Mouse (Mus musculus): ENCODE data around the gene Parpbp. TPM values are rescaled to one million over a fixed set of nuclear protein-coding genes. Genes with fewer than 3 reads are reported as not detected.

Parpbp gene
- polyA plus RNA-seq (2014; fragmentation: Nextera tagmentation; extraction: Ambion mirVana) = 13.9 and 15.9 TPM in 2 replicates

DNA sequence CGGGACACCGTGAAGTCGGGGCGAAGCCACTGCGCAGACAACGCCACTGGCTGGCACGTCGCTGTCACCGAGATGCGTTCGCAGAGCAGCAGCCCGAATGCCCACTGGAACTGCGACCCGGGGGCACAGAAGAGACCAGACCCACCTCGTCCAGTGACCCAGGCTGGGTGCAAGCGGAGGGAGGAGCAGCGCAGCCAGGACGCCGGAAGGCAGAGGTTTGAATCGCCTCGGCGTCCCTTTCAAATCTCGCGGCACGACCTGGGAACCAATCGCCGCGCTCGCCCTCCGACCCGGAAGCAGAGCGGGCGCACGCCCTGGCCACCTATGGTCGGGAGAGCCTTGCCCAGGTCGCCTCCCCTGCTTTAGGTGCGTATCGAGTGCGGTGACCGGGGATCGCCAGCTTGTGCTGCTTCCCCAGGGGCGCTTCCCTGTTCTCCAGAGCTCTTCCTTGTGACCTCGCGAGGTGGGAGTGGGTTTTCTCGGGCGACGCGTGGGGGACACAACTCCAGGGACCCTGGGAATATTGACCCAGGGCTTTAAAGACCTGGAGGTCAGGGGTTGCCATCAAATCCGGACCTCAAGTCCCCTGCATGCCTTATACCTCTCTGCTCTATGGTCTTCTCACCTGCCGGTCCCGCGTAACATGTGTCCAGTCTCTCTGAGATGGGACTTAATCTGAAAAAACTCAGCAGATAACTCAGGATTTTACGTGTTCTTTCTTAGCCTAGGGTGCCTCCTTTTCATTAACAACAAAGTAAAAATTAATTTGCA is at the start of gene Parpbp, which contains the start of gene Nup37:
Gene Parpbp, minus strand, starts transcription at position 235 of the 771 bp plus-strand sequence.
Gene Nup37, plus strand, starts transcription at position 286 of the 771 bp plus-strand sequence.
- peak within 1 kb of the TSS; percentile 82 for H3K9ac ChIP-seq (ENCODE audit: low read length)
- no peak within 1 kb of the TSS for H3K27ac ChIP-seq (ENCODE audit: low read depth, low read length)
- no peaks in the 10 kb centered on the region for H3K9me3 ChIP-seq (ENCODE audit: control insufficient read depth, low read length)
- no peaks in the 10 kb centered on the region for H3K27me3 ChIP-seq (ENCODE audit: control insufficient read depth, insufficient read depth, low read length)
- peak; percentile 98 for ATAC-seq (ENCODE audit: low FRiP score)
- peaks cover 11% of the 10 kb centered on the region for H3K4me1 ChIP-seq (ENCODE audit: control insufficient read depth, insufficient read depth, low read length)
- no peaks in the 10 kb centered on the region for H3K36me3 ChIP-seq (ENCODE audit: control insufficient read depth, insufficient read depth, low read length)
- DNase-seq (ENCODE audit: low spot score, missing footprints) = peak; percentile 98
- peak within 1 kb of the TSS; percentile 86 for H3K4me3 ChIP-seq (ENCODE audit: low read depth, low read length)
- H3K4me2 ChIP-seq = peak within 1 kb of the TSS; percentile 58
- under 1% methylated on average over 52 of the region's 53 CpGs for WGBS

DNA sequence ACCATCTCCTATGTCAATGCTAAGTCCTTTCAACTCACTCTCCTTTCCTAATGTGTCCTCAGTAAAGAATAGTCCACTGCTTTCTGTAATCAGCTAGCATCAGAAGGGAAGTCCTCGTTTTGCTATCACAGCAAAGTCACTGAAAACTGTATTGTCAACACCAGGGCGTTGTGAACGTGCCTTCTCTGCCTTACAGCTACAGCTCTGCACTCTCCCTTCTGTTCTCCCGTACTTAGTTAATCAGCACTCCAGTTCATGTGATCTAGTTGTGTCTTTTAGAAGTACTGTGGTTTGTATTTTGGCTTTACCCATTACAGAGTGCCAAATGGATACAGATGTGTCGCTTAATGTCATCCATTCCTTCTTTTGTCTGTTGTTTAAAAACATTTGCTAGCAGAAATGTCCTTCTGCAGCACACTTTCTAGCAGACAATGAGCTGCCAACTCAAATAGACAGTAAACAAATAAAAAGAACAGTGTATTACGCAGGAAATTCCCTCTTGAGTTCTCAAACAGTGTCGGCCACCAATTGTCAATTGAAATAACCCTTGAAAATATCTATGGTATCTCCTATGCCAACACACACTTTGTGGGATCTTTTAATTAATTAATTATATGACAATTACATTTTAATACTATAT is 20.8 kb upstream of the Parpbp start:
- H3K27ac ChIP-seq (ENCODE audit: low read depth, low read length) = no peak overlapping the region
- ATAC-seq (ENCODE audit: low FRiP score) (no peak), DNase-seq (ENCODE audit: low spot score, missing footprints) (no peak)
- no peak overlapping the region for H3K4me2 ChIP-seq
- H3K4me1 ChIP-seq (ENCODE audit: control insufficient read depth, insufficient read depth, low read length) = no peaks in the 10 kb centered on the region
- no peaks in the 10 kb centered on the region; the same call in 1 of the 2 replicates for H3K9me3 ChIP-seq (ENCODE audit: control insufficient read depth, low read length)
- no peak overlapping the region for H3K9ac ChIP-seq (ENCODE audit: low read length)
- peaks cover 2% of the 10 kb centered on the region; the same call in 1 of the 2 replicates for H3K36me3 ChIP-seq (ENCODE audit: control insufficient read depth, insufficient read depth, low read length)
- H3K4me3 ChIP-seq (ENCODE audit: low read depth, low read length) = no peak overlapping the region
- 86% methylated on average over 7 of the region's 7 CpGs for WGBS
- no peaks in the 10 kb centered on the region for H3K27me3 ChIP-seq (ENCODE audit: control insufficient read depth, insufficient read depth, low read length)

DNA sequence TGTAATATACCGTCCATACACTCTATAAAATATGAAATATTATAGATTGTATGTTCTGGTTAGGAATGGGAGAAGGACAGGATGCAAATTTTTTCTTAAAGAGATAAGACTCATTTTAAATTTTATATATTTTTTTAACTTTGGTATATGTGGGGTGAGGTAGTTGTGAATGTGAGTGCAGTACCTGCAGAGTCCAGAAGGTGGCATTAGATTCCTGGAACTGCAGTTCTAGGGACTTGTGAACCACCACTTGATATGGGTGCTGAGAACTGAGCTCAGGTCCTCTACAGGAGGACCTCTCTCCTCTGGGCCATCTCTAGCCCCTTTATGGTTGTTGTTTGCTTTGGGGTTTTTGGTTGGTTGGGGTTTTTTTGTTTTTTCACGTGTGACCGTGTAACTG is 19.4 kb upstream of the Parpbp start:
- Histone ChIP-seq H3K27ac (ENCODE audit: low read depth, low read length) (no peak overlapping the region), H3K9me3 (ENCODE audit: control insufficient read depth, low read length) (no peaks in the 10 kb centered on the region; the same call in 1 of the 2 replicates), H3K4me2 (no peak overlapping the region), H3K9ac (ENCODE audit: low read length) (no peak overlapping the region), H3K4me3 (ENCODE audit: low read depth, low read length) (no peak overlapping the region), H3K36me3 (ENCODE audit: control insufficient read depth, insufficient read depth, low read length) (peaks cover 7% of the 10 kb centered on the region), H3K4me1 (ENCODE audit: control insufficient read depth, insufficient read depth, low read length) (no peaks in the 10 kb centered on the region), H3K27me3 (ENCODE audit: control insufficient read depth, insufficient read depth, low read length) (no peaks in the 10 kb centered on the region)
- 95% methylated on average over 3 of the region's 3 CpGs for WGBS
- no peak for DNase-seq (ENCODE audit: low spot score, missing footprints)
- ATAC-seq (ENCODE audit: low FRiP score) = no peak

DNA sequence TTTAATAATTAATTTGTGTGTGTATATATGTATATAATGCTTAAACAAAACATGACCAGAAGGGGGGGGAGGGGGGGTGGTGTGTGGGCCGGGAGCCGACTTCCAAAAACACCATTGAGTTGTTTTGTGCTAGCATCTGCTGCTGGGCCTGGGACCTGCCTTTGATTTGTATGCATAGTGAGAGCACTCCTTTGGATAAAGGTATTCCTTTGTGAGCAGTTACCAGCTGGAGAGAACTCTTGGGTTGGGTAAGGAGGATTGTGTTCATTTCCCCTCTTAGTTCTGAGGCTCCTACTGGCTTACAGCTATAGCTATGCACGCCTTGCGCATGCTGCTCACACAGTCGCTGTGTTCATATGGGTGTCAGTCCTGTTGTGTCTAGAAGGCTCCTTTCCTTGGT is 15.9 kb upstream of the Parpbp start:
- no peak overlapping the region for H3K9ac ChIP-seq (ENCODE audit: low read length)
- H3K4me2 ChIP-seq = no peak overlapping the region
- DNase-seq (ENCODE audit: low spot score, missing footprints) (no peak), ATAC-seq (ENCODE audit: low FRiP score) (no peak)
- peaks cover 11% of the 10 kb centered on the region for H3K36me3 ChIP-seq (ENCODE audit: control insufficient read depth, insufficient read depth, low read length)
- no peaks in the 10 kb centered on the region for H3K27me3 ChIP-seq (ENCODE audit: control insufficient read depth, insufficient read depth, low read length)
- no peak overlapping the region for H3K4me3 ChIP-seq (ENCODE audit: low read depth, low read length)
- WGBS = 94% methylated on average over 5 of the region's 5 CpGs
- no peaks in the 10 kb centered on the region for H3K4me1 ChIP-seq (ENCODE audit: control insufficient read depth, insufficient read depth, low read length)
- H3K27ac ChIP-seq (ENCODE audit: low read depth, low read length) = no peak overlapping the region
- no peaks in the 10 kb centered on the region; the same call in 1 of the 2 replicates for H3K9me3 ChIP-seq (ENCODE audit: control insufficient read depth, low read length)

DNA sequence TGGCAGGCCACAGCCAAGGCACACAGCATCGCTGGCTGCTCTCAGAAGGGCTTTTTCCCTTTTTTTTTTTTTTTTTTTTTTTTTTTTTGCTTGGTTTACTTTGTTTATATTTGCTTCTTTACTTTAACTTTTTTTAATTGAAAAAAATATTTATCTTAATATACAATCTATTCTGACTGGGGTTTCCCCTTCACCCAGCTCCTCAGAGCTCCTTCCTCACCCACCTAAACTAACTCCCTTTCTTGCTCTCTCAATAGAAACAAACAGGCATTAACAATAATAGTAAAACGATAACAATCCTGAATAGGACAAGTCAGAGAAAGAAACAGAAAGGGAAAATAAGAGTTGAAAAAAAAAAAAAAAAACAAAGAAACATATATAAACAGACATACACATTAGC is 15.4 kb upstream of the Parpbp start:
- 92% methylated on average over 2 of the region's 2 CpGs for WGBS
- no peaks in the 10 kb centered on the region; the same call in 1 of the 2 replicates for H3K9me3 ChIP-seq (ENCODE audit: control insufficient read depth, low read length)
- H3K27me3 ChIP-seq (ENCODE audit: control insufficient read depth, insufficient read depth, low read length) = no peaks in the 10 kb centered on the region
- no peak overlapping the region for H3K4me3 ChIP-seq (ENCODE audit: low read depth, low read length)
- ATAC-seq (ENCODE audit: low FRiP score) (no peak), DNase-seq (ENCODE audit: low spot score, missing footprints) (no peak)
- H3K9ac ChIP-seq (ENCODE audit: low read length) = no peak overlapping the region
- H3K36me3 ChIP-seq (ENCODE audit: control insufficient read depth, insufficient read depth, low read length) = peaks cover 11% of the 10 kb centered on the region
- H3K4me1 ChIP-seq (ENCODE audit: control insufficient read depth, insufficient read depth, low read length) = no peaks in the 10 kb centered on the region
- H3K4me2 ChIP-seq = no peak overlapping the region
- H3K27ac ChIP-seq (ENCODE audit: low read depth, low read length) = no peak overlapping the region

DNA sequence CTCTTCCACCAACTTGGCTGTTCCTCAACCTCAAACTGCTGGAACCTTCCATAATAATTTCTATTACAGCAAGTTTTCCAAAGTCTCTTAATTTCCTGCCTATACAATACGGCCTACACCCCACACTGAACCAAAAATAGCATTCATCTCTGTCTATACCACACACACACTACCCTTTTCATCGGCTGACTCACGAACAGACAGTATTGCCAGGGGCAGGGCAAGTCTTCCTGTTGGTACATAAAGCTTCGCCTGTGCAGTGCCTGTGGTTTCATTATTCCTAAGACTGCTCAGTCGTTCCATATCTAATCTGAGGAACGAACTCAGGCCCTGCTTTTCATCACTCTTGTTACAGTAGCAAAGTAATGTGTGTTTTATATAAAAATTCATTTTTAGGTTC is 4.9 kb upstream of the Parpbp start:
- Histone ChIP-seq H3K27ac (ENCODE audit: low read depth, low read length) (no peak overlapping the region), H3K9me3 (ENCODE audit: control insufficient read depth, low read length) (no peaks in the 10 kb centered on the region), H3K36me3 (ENCODE audit: control insufficient read depth, insufficient read depth, low read length) (peaks cover 5% of the 10 kb centered on the region), H3K27me3 (ENCODE audit: control insufficient read depth, insufficient read depth, low read length) (no peaks in the 10 kb centered on the region), H3K4me2 (no peak overlapping the region), H3K4me1 (ENCODE audit: control insufficient read depth, insufficient read depth, low read length) (peaks cover 5% of the 10 kb centered on the region), H3K9ac (ENCODE audit: low read length) (no peak overlapping the region), H3K4me3 (ENCODE audit: low read depth, low read length) (no peak overlapping the region)
- WGBS = 97% methylated on average over 6 of the region's 6 CpGs
- no peak for ATAC-seq (ENCODE audit: low FRiP score)
- DNase-seq (ENCODE audit: low spot score, missing footprints) = no peak

DNA sequence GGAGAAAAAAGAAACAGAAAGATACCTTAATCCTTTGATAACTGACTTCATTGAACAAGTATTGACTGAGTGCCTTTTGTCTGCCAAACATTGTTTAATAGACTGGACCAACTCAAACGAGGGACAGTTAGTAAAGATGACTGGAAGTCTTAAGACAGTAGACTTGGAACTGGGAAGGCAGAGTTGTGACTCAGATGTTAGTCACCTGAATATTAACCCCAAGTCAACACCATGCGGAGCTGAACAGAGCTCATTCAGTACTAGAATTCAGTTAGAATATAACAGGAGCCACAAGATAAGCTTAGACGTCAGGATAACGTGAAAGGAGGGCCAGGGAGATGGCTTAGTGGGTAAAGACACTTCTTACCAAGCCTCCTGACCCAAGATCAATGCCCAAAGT is 3.6 kb upstream of the Parpbp start:
- no peak overlapping the region for H3K27ac ChIP-seq (ENCODE audit: low read depth, low read length)
- H3K4me3 ChIP-seq (ENCODE audit: low read depth, low read length) = no peak overlapping the region
- no peak for DNase-seq (ENCODE audit: low spot score, missing footprints)
- WGBS = 88% methylated on average over 4 of the region's 4 CpGs
- H3K36me3 ChIP-seq (ENCODE audit: control insufficient read depth, insufficient read depth, low read length) = peaks cover 5% of the 10 kb centered on the region
- H3K4me2 ChIP-seq = no peak overlapping the region
- no peak overlapping the region for H3K9ac ChIP-seq (ENCODE audit: low read length)
- H3K27me3 ChIP-seq (ENCODE audit: control insufficient read depth, insufficient read depth, low read length) = no peaks in the 10 kb centered on the region
- ATAC-seq (ENCODE audit: low FRiP score) = no peak
- peaks cover 11% of the 10 kb centered on the region for H3K4me1 ChIP-seq (ENCODE audit: control insufficient read depth, insufficient read depth, low read length)
- no peaks in the 10 kb centered on the region for H3K9me3 ChIP-seq (ENCODE audit: control insufficient read depth, low read length)

DNA sequence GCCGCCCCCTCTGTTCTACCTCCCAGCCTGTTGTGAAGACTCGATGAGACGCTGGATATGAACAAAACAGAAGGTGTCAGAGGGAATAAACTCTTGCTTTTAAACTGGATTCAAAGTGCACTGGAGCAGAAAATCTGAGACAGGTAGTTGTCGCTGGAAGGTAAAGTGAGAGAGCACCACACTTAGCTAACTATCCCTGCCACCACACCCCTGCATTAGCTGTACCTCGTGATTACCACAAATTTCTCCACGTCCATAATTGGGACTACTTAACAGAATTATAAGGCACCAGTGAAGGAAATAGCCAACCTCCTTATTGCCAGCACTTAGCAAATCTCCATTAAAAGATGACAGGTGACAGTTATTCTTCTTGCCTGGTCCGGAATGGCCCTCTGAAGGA is 554 bp downstream of the Parpbp start:
- H3K27ac ChIP-seq (ENCODE audit: low read depth, low read length) = no peak overlapping the region
- ATAC-seq (ENCODE audit: low FRiP score) = no peak
- H3K36me3 ChIP-seq (ENCODE audit: control insufficient read depth, insufficient read depth, low read length) = no peaks in the 10 kb centered on the region
- no peaks in the 10 kb centered on the region for H3K9me3 ChIP-seq (ENCODE audit: control insufficient read depth, low read length)
- H3K27me3 ChIP-seq (ENCODE audit: control insufficient read depth, insufficient read depth, low read length) = no peaks in the 10 kb centered on the region
- H3K4me2 ChIP-seq = peak overlapping the region; percentile 58
- 24% methylated on average over 7 of the region's 7 CpGs for WGBS
- peak overlapping the region; percentile 82 for H3K9ac ChIP-seq (ENCODE audit: low read length)
- H3K4me1 ChIP-seq (ENCODE audit: control insufficient read depth, insufficient read depth, low read length) = peaks cover 11% of the 10 kb centered on the region
- DNase-seq (ENCODE audit: low spot score, missing footprints) = peak; percentile 87
- H3K4me3 ChIP-seq (ENCODE audit: low read depth, low read length) = peak overlapping the region; percentile 86

DNA sequence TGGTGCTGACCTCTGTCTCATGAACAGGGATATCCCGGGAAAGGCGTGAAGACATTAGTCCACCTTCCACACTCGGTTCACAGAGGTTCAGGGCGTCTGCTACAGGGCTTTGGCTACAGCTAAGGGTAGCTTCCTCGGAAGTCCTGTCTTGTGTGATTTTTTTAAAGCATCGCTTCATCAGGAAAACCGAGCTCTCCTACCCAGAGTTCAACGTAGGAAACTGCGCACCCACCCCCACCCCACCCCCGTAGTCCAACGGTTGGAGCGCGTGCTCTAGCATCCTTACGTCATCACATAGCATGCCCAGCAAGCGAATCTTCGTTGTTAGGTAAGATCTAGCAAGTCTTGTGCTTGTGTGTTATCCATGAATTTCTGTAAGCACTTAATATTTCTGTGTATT is 11.1 kb downstream of the Parpbp start:
- H3K9me3 ChIP-seq (ENCODE audit: control insufficient read depth, low read length) = no peaks in the 10 kb centered on the region
- 0 out of 2 replicates have a peak, but pooled peaks cover 2% of the 10 kb centered on the region for H3K36me3 ChIP-seq (ENCODE audit: control insufficient read depth, insufficient read depth, low read length)
- DNase-seq (ENCODE audit: low spot score, missing footprints) (no peak), ATAC-seq (ENCODE audit: low FRiP score) (no peak)
- H3K4me1 ChIP-seq (ENCODE audit: control insufficient read depth, insufficient read depth, low read length) = no peaks in the 10 kb centered on the region
- WGBS = 97% methylated on average over 16 of the region's 16 CpGs
- no peak overlapping the region for H3K27ac ChIP-seq (ENCODE audit: low read depth, low read length)
- H3K9ac ChIP-seq (ENCODE audit: low read length) = no peak overlapping the region
- no peaks in the 10 kb centered on the region for H3K27me3 ChIP-seq (ENCODE audit: control insufficient read depth, insufficient read depth, low read length)
- no peak overlapping the region for H3K4me2 ChIP-seq
- H3K4me3 ChIP-seq (ENCODE audit: low read depth, low read length) = no peak overlapping the region

Measured in midbrain, embryonic 11.5 days (tissue).